ENCODE assay signal across 24 mouse cellular contexts in the genomic region with DNA sequence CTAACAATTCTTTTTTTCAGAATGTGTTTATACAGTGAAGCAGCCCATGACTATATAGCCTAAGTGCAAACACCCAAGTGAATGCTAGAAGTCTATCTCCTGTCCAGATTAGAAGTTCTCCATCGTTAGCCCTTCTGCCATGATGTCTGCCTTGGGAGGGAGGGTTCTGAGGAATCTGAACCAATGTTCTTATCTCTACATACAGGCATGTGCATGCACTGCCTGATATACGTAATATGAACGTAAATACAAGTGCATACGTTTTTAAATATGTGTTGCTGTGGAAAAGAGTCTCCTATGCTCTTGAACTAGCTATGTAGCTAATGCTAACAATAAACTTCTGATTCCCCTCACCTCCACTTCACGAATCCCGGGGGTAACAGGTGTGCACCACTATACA.
A peak's percentile ranks its signal among the peaks of the same experiment; 100 is the strongest.
DNase-seq lines count a peak whose midpoint lies in the region; ATAC-seq and TF ChIP-seq lines count a peak whose summit lies in the region.
"Had no signal": no experiment of that assay in that cellular context is flagged by ENCODE, and none has a peak within 500 bp of the region (broad histone marks: within the 10 kb centered on the region; RNA-seq: fewer than 3 reads in every experiment).

No protein-coding gene starts in this region.

- no peaks in the 10 kb centered on the region for H3K36me3 ChIP-seq in liver, embryonic 12.5 days
- H3K36me3 ChIP-seq in liver, embryonic 15.5 days (replicated peaks), result no peaks in the 10 kb centered on the region
- no peaks in the 10 kb centered on the region for H3K36me3 ChIP-seq in forebrain, postnatal 0 days (ENCODE audit: insufficient read depth)
- H3K36me3 ChIP-seq: forebrain, embryonic 12.5 days; forebrain, embryonic 15.5 days; heart, embryonic 10.5 days; heart, embryonic 13.5 days; hindbrain, embryonic 12.5 days; hindbrain, embryonic 15.5 days had no signal

- peaks cover 20% of the 10 kb centered on the region for H3K4me1 ChIP-seq in liver, embryonic 12.5 days
- peaks cover 9% of the 10 kb centered on the region; the same call in 1 of the 2 replicates for H3K4me1 ChIP-seq in liver, embryonic 15.5 days (replicated peaks)
- no peaks in the 10 kb centered on the region for H3K4me1 ChIP-seq in forebrain, postnatal 0 days (ENCODE audit: insufficient read depth)

- peaks cover 80% of the 10 kb centered on the region for H3K27me3 ChIP-seq in liver, embryonic 12.5 days (replicated peaks)
- H3K27me3 ChIP-seq in liver, embryonic 15.5 days, result peaks cover 55% of the 10 kb centered on the region
- no peaks in the 10 kb centered on the region for H3K27me3 ChIP-seq in forebrain, postnatal 0 days (ENCODE audit: insufficient read depth, low read length)
- H3K27me3 ChIP-seq: forebrain, embryonic 12.5 days; forebrain, embryonic 15.5 days; heart, embryonic 13.5 days; hindbrain, embryonic 12.5 days; hindbrain, embryonic 15.5 days had no signal

- no peak overlapping the region for H3K27ac ChIP-seq in liver, embryonic 12.5 days
- no peak overlapping the region; the same call in 1 of the 2 replicates for H3K27ac ChIP-seq in liver, embryonic 15.5 days (replicated peaks)
- no peak overlapping the region for H3K27ac ChIP-seq in forebrain, postnatal 0 days (ENCODE audit: low read depth, low read length)
- H3K27ac ChIP-seq: forebrain, embryonic 12.5 days; forebrain, embryonic 15.5 days; heart, adult 2 months; heart, embryonic 10.5 days; heart, embryonic 13.5 days; hindbrain, embryonic 12.5 days; hindbrain, embryonic 15.5 days had no signal

- no peak for TF ChIP-seq CTCF in forebrain, postnatal 0 days (IDR thresholded peaks at IDR 0.05; ENCODE audit: low read depth)

- 42% methylated on average over 6 of the region's 6 CpGs for WGBS in liver, embryonic 12.5 days (ENCODE audit: insufficient replicate concordance)
- 29% methylated on average over 6 of the region's 6 CpGs for WGBS in liver, embryonic 15.5 days (ENCODE audit: insufficient replicate concordance)
- 89% methylated on average over 6 of the region's 6 CpGs for WGBS in forebrain, postnatal 0 days

- no peak overlapping the region for H3K9ac ChIP-seq in liver, embryonic 12.5 days
- H3K9ac ChIP-seq in liver, embryonic 15.5 days, result no peak overlapping the region
- H3K9ac ChIP-seq in forebrain, postnatal 0 days, result no peak overlapping the region
- H3K9ac ChIP-seq: forebrain, embryonic 12.5 days; forebrain, embryonic 15.5 days; heart, embryonic 13.5 days; hindbrain, embryonic 12.5 days; hindbrain, embryonic 15.5 days had no signal

- no peak overlapping the region for H3K4me3 ChIP-seq in liver, embryonic 12.5 days
- H3K4me3 ChIP-seq in liver, embryonic 15.5 days (replicated peaks), result no peak overlapping the region
- no peak overlapping the region for H3K4me3 ChIP-seq in forebrain, postnatal 0 days (ENCODE audit: low read depth, low read length)
- H3K4me3 ChIP-seq: forebrain, embryonic 12.5 days; forebrain, embryonic 15.5 days; gastrocnemius, adult 2 months; heart, adult 2 months; heart, embryonic 10.5 days; heart, embryonic 13.5 days; hindbrain, embryonic 12.5 days; hindbrain, embryonic 15.5 days had no signal

- H3K4me2 ChIP-seq in liver, embryonic 12.5 days, result 0 out of 2 replicates have a peak overlapping the region, but pooled peaks have one; percentile 17
- no peak overlapping the region for H3K4me2 ChIP-seq in liver, embryonic 15.5 days
- no peak overlapping the region for H3K4me2 ChIP-seq in forebrain, postnatal 0 days (ENCODE audit: low read depth)
- H3K4me2 ChIP-seq: forebrain, embryonic 12.5 days; forebrain, embryonic 15.5 days; heart, embryonic 13.5 days; hindbrain, embryonic 12.5 days; hindbrain, embryonic 15.5 days had no signal

- no peak for DNase-seq in layer of hippocampus, adult 8-10 months (ENCODE audit: low spot score in 2 of 2)
- DNase-seq in forebrain, postnatal 0 days, result no peak
- no peak for DNase-seq in spleen, postnatal 4 days (ENCODE audit: low spot score in 2 of 2)
- DNase-seq: adrenal gland, adult 8-10 months; adrenal gland, postnatal 25 days; cerebellum, adult 11-12 months; cerebellum, adult 9-10 months; cerebellum, postnatal 14 days; gastrocnemius, adult 2 months; gastrocnemius, postnatal 25 days; heart, adult 2 months had no signal

- peak; percentile 84 for ATAC-seq in erythroblast, adult 5-6 weeks (replicated peaks; ENCODE audit: low FRiP score, poor library complexity, severe bottlenecking)
- peak; percentile 63 for ATAC-seq in liver, embryonic 12.5 days
- ATAC-seq in liver, embryonic 15.5 days (ENCODE audit: insufficient read depth), result peak; percentile 60
- ATAC-seq in megakaryocyte progenitor cell, adult 5-6 weeks (replicated peaks; ENCODE audit: poor library complexity), result peak; percentile 44
- no peak for ATAC-seq in granulocyte monocyte progenitor cell, adult 5-6 weeks (replicated peaks; ENCODE audit: poor library complexity, severe bottlenecking)
- no peak for ATAC-seq in forebrain, postnatal 0 days
- ATAC-seq: activated CD4-positive, CD25-positive, alpha-beta regulatory T cell, adult 4 months; CD4-positive, CD25-positive, alpha-beta regulatory T cell, adult 4 months; forebrain, embryonic 15.5 days had no signal

- no peaks in the 10 kb centered on the region for H3K9me3 ChIP-seq in liver, embryonic 12.5 days (replicated peaks)
- no peaks in the 10 kb centered on the region for H3K9me3 ChIP-seq in liver, embryonic 15.5 days (replicated peaks)
- no peaks in the 10 kb centered on the region for H3K9me3 ChIP-seq in forebrain, postnatal 0 days (ENCODE audit: low read length)
- H3K9me3 ChIP-seq: forebrain, embryonic 12.5 days; forebrain, embryonic 15.5 days; heart, embryonic 10.5 days; heart, embryonic 13.5 days; hindbrain, embryonic 12.5 days; hindbrain, embryonic 15.5 days had no signal

Comparison
In these comparisons a context has a peak if more than half of its experiments do, and no peak if none do; other contexts are left out.
1. ATAC-seq: peak in erythroblast, adult 5-6 weeks (single experiment), liver, embryonic 12.5 days (single experiment), liver, embryonic 15.5 days (single experiment) and megakaryocyte progenitor cell, adult 5-6 weeks (single experiment); none in granulocyte monocyte progenitor cell, adult 5-6 weeks (single experiment) and forebrain, postnatal 0 days (single experiment).